Mouse (Mus musculus) forebrain, embryonic 10.5 days (tissue): Measurements from ENCODE around the gene Ffar3. TPM values are rescaled to one million over a fixed set of nuclear protein-coding genes. Genes with fewer than 3 reads are reported as not detected.

Source experiments
- DNase-seq: peaks from one replicate; pipeline ENCODE4 v3.0.0-alpha.2; 2017; ENCODE audit warnings: low spot score; ENCODE audit errors: extremely low spot score
- H3K27ac ChIP-seq: fragments of 300-500 bp; sonication (generic); 2 replicates; pipeline ENCODE4 v1.5.1; 2016; ENCODE audit warnings: mild to moderate bottlenecking
- H3K27me3 ChIP-seq: fragments of 300-500 bp; sonication (generic); 2 replicates; pipeline ENCODE4 v1.6.1; 2016; ENCODE audit warnings: mild to moderate bottlenecking; ENCODE audit not compliant: poor library complexity, severe bottlenecking
- H3K36me3 ChIP-seq: fragments of 300-500 bp; sonication (generic); replicated peaks from 2 replicates; pipeline ENCODE4 v1.6.1; 2016; ENCODE audit warnings: mild to moderate bottlenecking, moderate library complexity
- H3K4me1 ChIP-seq: fragments of 300-500 bp; sonication (generic); 2 replicates; pipeline ENCODE4 v1.6.1; 2016
- H3K4me3 ChIP-seq: fragments of 300-500 bp; sonication (generic); 2 replicates; pipeline ENCODE4 v1.5.1; 2016; ENCODE audit warnings: mild to moderate bottlenecking, moderate library complexity
- H3K9me3 ChIP-seq: fragments of 300-500 bp; sonication (generic); 2 replicates; pipeline ENCODE4 v1.6.1; 2016; ENCODE audit warnings: mild to moderate bottlenecking, moderate library complexity
- WGBS: fragments of 180-500 bp; shearing (Covaris S2); methylation state at CpG from one replicate; pipeline ENCODE4 v1.1.7; 2016; 5-methylcytosine and 5-hydroxymethylcytosine counted together
- polyA plus RNA-seq: library from polyadenylated mRNA; unstranded; fragments of >200 nt; fragmentation: Nextera tagmentation; extraction: Ambion mirVana; gene quantifications from 2 replicates; pipeline ENCODE4 v1.2.1, GENCODE M21; 2016

Gene Ffar3
- polyA plus RNA-seq, 1 experiment from 2014 or later: not detected

DNA sequence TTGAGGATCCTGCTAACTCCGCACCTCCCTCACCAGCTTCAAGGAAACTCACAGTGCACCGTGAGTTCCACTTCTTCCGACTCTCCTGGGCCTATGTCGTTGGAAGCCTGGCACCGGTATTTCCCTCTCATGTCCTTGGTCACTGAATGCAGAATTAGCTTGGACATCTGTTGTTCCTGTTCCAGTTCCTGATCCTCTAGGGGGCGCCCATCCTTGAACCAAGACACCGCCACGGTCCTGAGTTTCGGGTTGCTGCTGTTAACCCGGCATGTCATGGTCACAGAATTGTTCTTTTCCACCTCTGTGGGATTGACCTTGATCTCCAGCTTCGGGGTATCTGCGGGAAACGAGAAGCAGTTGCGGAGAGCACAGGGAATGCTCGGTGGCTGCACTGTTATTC, 17.1 kb upstream of the Ffar3 start:
- no peaks in the 10 kb centered on the region for H3K9me3 ChIP-seq
- WGBS: 29% methylated on average over 15 of the region's 15 CpGs
- peaks cover 9% of the 10 kb centered on the region for H3K27me3 ChIP-seq
- peak; percentile 56 for DNase-seq
- H3K4me1 ChIP-seq: 0 out of 2 replicates have a peak, but pooled peaks cover 3% of the 10 kb centered on the region
- no peak overlapping the region for H3K27ac ChIP-seq
- H3K36me3 ChIP-seq: no peaks in the 10 kb centered on the region
- H3K4me3 ChIP-seq: peak overlapping the region; percentile 25; the same call in 1 of the 2 replicates

- Histone ChIP-seq H3K4me3 (no peak overlapping the region), H3K36me3 (no peaks in the 10 kb centered on the region), H3K27me3 (no peaks in the 10 kb centered on the region), H3K4me1 (peaks cover 15% of the 10 kb centered on the region), H3K9me3 (no peaks in the 10 kb centered on the region), H3K27ac (no peak overlapping the region)
- WGBS: 80% methylated on average over 8 of the region's 8 CpGs
- DNase-seq: no peak
Measured at GRCm38 (mm10) chr7:30863386-30863785, 7.4 kb upstream of the Ffar3 start.

GRCm38 (mm10) chr7:30861464-30861863, 5.5 kb upstream of the Ffar3 start, which contains the start of gene Ffar1:
Gene Ffar1 (minus strand): TSS chr7:30861564.
- 88% methylated on average over 12 of the region's 12 CpGs for WGBS
- no peak for DNase-seq
- Histone ChIP-seq H3K9me3 (no peaks in the 10 kb centered on the region), H3K4me3 (no peak within 1 kb of the TSS), H3K36me3 (no peaks in the 10 kb centered on the region), H3K27ac (no peak within 1 kb of the TSS), H3K4me1 (peaks cover 12% of the 10 kb centered on the region; the same call in 1 of the 2 replicates), H3K27me3 (no peaks in the 10 kb centered on the region)

DNA sequence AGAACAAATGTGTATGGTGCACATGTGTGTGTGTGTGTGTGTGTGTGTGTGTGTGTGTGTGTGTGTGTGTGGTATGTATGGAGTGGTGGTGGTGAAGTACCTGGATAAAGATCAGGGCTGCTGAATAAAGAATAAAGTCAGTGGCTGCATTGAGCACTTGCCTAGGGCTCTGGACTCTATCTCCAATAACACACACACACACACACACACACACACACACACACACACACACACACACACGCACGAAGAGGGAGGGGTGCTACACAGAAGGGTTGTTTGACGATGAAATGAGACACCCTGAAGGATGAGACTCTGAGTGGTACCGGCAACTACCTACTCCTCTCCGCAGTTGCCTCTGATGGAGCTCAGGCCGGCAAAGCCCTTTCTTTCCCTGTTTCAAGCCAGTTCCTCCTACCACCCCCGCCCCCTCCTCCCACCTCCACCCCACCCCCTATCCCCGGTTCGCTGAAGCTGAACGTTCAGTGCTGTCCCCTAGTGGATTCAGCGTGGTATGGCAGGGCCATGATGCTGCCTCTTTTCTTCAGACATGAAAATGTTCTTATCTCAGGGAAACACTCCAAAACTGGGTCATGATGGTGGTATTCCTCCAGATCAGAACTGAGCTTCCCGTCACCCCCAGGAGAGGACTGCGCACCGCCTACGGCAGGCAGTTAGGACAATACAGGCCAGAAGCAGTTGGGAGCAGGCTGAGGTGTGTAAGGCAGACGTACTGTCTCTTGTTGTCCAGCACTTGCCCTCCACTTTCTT, 3.8 kb upstream of the Ffar3 start:
- peak overlapping the region; percentile 41 for H3K4me3 ChIP-seq
- H3K27ac ChIP-seq: peak overlapping the region; percentile 54; the same call in 1 of the 2 replicates
- 9% methylated on average over 14 of the region's 16 CpGs for WGBS
- peaks cover 12% of the 10 kb centered on the region; the same call in 1 of the 2 replicates for H3K4me1 ChIP-seq
- no peaks in the 10 kb centered on the region for H3K36me3 ChIP-seq
- H3K27me3 ChIP-seq: no peaks in the 10 kb centered on the region
- peak; percentile 74 for DNase-seq
- H3K9me3 ChIP-seq: no peaks in the 10 kb centered on the region

DNA sequence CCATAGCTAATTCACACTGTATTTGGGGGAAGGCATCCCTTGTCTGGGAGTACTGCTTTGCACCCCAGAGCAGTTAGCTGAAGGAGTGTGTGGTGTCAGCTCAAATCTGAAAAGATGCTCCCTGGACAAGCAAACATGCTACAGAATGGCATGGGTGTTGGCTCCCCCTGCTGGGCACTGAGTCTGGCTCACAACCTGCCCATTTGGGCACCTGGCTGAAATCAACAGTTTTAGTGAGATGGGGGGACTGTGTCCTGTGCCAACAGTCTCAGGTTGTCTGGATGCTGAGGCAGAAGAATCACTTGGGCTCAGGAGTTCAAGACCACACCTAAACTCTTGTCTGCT, 3.3 kb upstream of the Ffar3 start:
- Histone ChIP-seq H3K4me1 (peaks cover 12% of the 10 kb centered on the region; the same call in 1 of the 2 replicates), H3K27me3 (no peaks in the 10 kb centered on the region)

DNA sequence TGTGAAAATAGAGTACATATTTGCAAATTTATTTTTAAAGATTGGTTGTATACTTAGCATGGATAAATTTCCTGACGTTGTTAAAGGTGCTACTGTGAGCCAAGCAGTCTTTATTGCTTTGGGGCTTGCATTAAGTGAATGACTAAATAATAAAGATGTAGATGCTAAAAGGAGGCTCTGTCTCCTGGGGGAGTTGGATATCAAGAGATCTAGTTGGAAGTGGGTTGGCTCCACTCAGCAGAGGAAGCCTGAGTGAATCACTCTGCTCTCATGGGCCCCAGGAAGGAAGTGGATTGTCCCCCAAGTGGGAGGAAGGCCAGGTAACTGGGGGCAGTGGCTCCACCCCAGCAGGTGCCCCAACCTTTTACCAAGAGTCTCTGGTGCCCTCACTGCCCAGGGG, 1.8 kb upstream of the Ffar3 start:
- H3K36me3 ChIP-seq: no peaks in the 10 kb centered on the region
- no peak overlapping the region for H3K27ac ChIP-seq
- peaks cover 10% of the 10 kb centered on the region; the same call in 1 of the 2 replicates for H3K4me1 ChIP-seq
- H3K4me3 ChIP-seq: no peak overlapping the region
- no peaks in the 10 kb centered on the region for H3K9me3 ChIP-seq
- H3K27me3 ChIP-seq: no peaks in the 10 kb centered on the region
- DNase-seq: no peak
- WGBS: 86% methylated on average over 1 of the region's 1 CpGs

More for the DNA sequence above, 3.3 kb upstream of the Ffar3 start:
- Histone ChIP-seq H3K36me3 (no peaks in the 10 kb centered on the region), H3K9me3 (no peaks in the 10 kb centered on the region), H3K27ac (no peak overlapping the region), H3K4me3 (no peak overlapping the region)
- DNase-seq: peak; percentile 67

- WGBS: 84% methylated on average over 1 of the region's 1 CpGs
- no peak for DNase-seq
Measured at GRCm38 (mm10) chr7:30851421-30851820, 4.6 kb downstream of the Ffar3 start.

GRCm38 (mm10) chr7:30847934-30848333, 8.0 kb downstream of the Ffar3 start:
- whole genome bisulfite sequencing: 88% methylated on average over 6 of the region's 6 CpGs

More at GRCm38 (mm10) chr7:30851421-30851820, 4.6 kb downstream of the Ffar3 start:
- Histone ChIP-seq H3K27me3 (no peaks in the 10 kb centered on the region), H3K9me3 (no peaks in the 10 kb centered on the region), H3K36me3 (no peaks in the 10 kb centered on the region), H3K27ac (no peak overlapping the region), H3K4me1 (no peaks in the 10 kb centered on the region), H3K4me3 (no peak overlapping the region)

GRCm38 (mm10) chr7:30847386-30847785, 8.6 kb downstream of the Ffar3 start:
- no peaks in the 10 kb centered on the region for H3K27me3 ChIP-seq
- 88% methylated on average over 5 of the region's 5 CpGs for WGBS
- H3K27ac ChIP-seq: no peak overlapping the region
- no peaks in the 10 kb centered on the region for H3K4me1 ChIP-seq
- H3K4me3 ChIP-seq: no peak overlapping the region
- DNase-seq: no peak
- no peaks in the 10 kb centered on the region for H3K36me3 ChIP-seq
- no peaks in the 10 kb centered on the region for H3K9me3 ChIP-seq

More at GRCm38 (mm10) chr7:30847934-30848333, 8.0 kb downstream of the Ffar3 start:
- Histone ChIP-seq H3K36me3 (no peaks in the 10 kb centered on the region), H3K27me3 (no peaks in the 10 kb centered on the region), H3K4me1 (no peaks in the 10 kb centered on the region), H3K4me3 (no peak overlapping the region), H3K27ac (no peak overlapping the region), H3K9me3 (no peaks in the 10 kb centered on the region)
- DNase-seq: no peak

GRCm38 (mm10) chr7:30846505-30847053, 9.4 kb downstream of the Ffar3 start:
- Histone ChIP-seq H3K4me1 (no peaks in the 10 kb centered on the region), H3K9me3 (no peaks in the 10 kb centered on the region), H3K27ac (no peak overlapping the region), H3K4me3 (no peak overlapping the region), H3K36me3 (no peaks in the 10 kb centered on the region), H3K27me3 (no peaks in the 10 kb centered on the region)
- no peak for DNase-seq
- WGBS: 76% methylated on average over 2 of the region's 2 CpGs

GRCm38 (mm10) chr7:30844676-30845297, 11.2 kb downstream of the Ffar3 start:
- Histone ChIP-seq H3K27me3 (no peaks in the 10 kb centered on the region), H3K4me1 (no peaks in the 10 kb centered on the region), H3K9me3 (no peaks in the 10 kb centered on the region), H3K4me3 (no peak overlapping the region), H3K36me3 (no peaks in the 10 kb centered on the region), H3K27ac (no peak overlapping the region)
- 57% methylated on average over 7 of the region's 7 CpGs for WGBS
- DNase-seq: no peak

- no peaks in the 10 kb centered on the region for H3K4me1 ChIP-seq
- WGBS: 88% methylated on average over 5 of the region's 5 CpGs
- H3K9me3 ChIP-seq: no peaks in the 10 kb centered on the region
- no peak overlapping the region for H3K27ac ChIP-seq
- DNase-seq: no peak
- H3K27me3 ChIP-seq: no peaks in the 10 kb centered on the region
- H3K4me3 ChIP-seq: no peak overlapping the region
- H3K36me3 ChIP-seq: no peaks in the 10 kb centered on the region
Measured at GRCm38 (mm10) chr7:30842092-30842491, 13.9 kb downstream of the Ffar3 start.

GRCm38 (mm10) chr7:30841379-30841778, 14.6 kb downstream of the Ffar3 start:
- 89% methylated on average over 4 of the region's 4 CpGs for WGBS
- no peak for DNase-seq
- H3K36me3 ChIP-seq: no peaks in the 10 kb centered on the region
- no peaks in the 10 kb centered on the region for H3K4me1 ChIP-seq
- no peak overlapping the region for H3K4me3 ChIP-seq
- H3K9me3 ChIP-seq: no peaks in the 10 kb centered on the region
- H3K27me3 ChIP-seq: no peaks in the 10 kb centered on the region
- no peak overlapping the region for H3K27ac ChIP-seq
